In the genomic region with DNA sequence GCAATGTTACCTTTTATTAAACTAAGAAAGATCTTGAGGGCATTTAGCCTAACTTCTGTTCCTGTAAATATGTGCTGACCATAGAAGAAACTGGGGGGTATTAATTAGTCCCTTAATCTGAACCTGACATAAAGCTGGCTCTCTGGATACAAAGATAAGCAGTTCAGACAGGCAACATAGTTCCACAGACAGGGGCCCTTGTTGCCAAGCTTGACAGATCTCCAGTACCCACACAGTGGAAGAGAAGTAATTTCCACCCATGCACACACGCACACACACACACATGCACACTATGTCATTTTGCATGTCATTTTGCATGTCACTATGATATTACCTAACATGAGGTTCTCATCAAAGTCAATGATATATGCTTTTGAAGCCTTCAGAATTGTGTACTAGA, we compare ENCODE assay signal across 21 mouse cellular contexts.
"Had no signal": no experiment of that assay in that cellular context is flagged by ENCODE, and none has a peak within 500 bp of the region (broad histone marks: within the 10 kb centered on the region; RNA-seq: fewer than 3 reads in every experiment).

No protein-coding gene starts in this region.

- H3K36me3 ChIP-seq: limb, embryonic 12.5 days; limb, embryonic 15.5 days; midbrain, embryonic 10.5 days; midbrain, embryonic 13.5 days; neural tube, embryonic 13.5 days had no signal

- H3K4me3 ChIP-seq: limb, embryonic 12.5 days; limb, embryonic 15.5 days; midbrain, embryonic 10.5 days; midbrain, embryonic 13.5 days; myocyte; neural tube, embryonic 13.5 days had no signal

- H3K9ac ChIP-seq: limb, embryonic 12.5 days; limb, embryonic 15.5 days; midbrain, embryonic 13.5 days; neural tube, embryonic 13.5 days had no signal

- H3K4me1 ChIP-seq: midbrain, embryonic 10.5 days; midbrain, embryonic 13.5 days; neural tube, embryonic 13.5 days had no signal

- H3K27me3 ChIP-seq: limb, embryonic 12.5 days; limb, embryonic 15.5 days; midbrain, embryonic 13.5 days; neural tube, embryonic 13.5 days had no signal

- H3K4me2 ChIP-seq: limb, embryonic 12.5 days; limb, embryonic 15.5 days; midbrain, embryonic 13.5 days; neural tube, embryonic 13.5 days had no signal

- H3K27ac ChIP-seq: hindbrain, postnatal 0 days; limb, embryonic 12.5 days; limb, embryonic 15.5 days; midbrain, embryonic 10.5 days; midbrain, embryonic 13.5 days; neural tube, embryonic 13.5 days; stomach, postnatal 0 days had no signal

- ATAC-seq: hindbrain, postnatal 0 days; inflammation-experienced regulatory T-cells, adult 6 months; intestine, embryonic 16.5 days; midbrain, embryonic 13.5 days; midbrain, embryonic 16.5 days had no signal

- H3K9me3 ChIP-seq: limb, embryonic 12.5 days; limb, embryonic 15.5 days; midbrain, embryonic 10.5 days; midbrain, embryonic 13.5 days; neural tube, embryonic 13.5 days had no signal

- DNase-seq: kidney, adult 18-20 months; kidney, adult 9 months; kidney, postnatal 25 days; left cerebral cortex, postnatal 4 days; lung, adult 2 months; lung, postnatal 14 days; lung, postnatal 4 days; retina, postnatal 1 day; thymus, adult 2 months; thymus, postnatal 4 days had no signal
